Mouse (Mus musculus) ES-E14 (cell line): Measurements from ENCODE around the gene Baiap2l1.

ENCODE experiments used
- CHD2 ChIP-seq: IDR thresholded peaks from 2 replicates; pipeline ENCODE4 v1.6.1; 2014; ENCODE audit warnings: mild to moderate bottlenecking, low read depth, low read length, inconsistent platforms
- HCFC1 ChIP-seq: IDR thresholded peaks from 2 replicates; pipeline ENCODE4 v1.6.1; 2012; ENCODE audit warnings: low read length, inconsistent platforms, borderline replicate concordance; ENCODE audit not compliant: insufficient read depth
- MAFK ChIP-seq: IDR thresholded peaks from 2 replicates; pipeline ENCODE4 v1.6.1; 2014; ENCODE audit warnings: mild to moderate bottlenecking, low read depth, low read length, inconsistent platforms; ENCODE audit not compliant: insufficient read depth
- ZC3H11A ChIP-seq: IDR thresholded peaks from 2 replicates; pipeline ENCODE4 v1.6.1; 2012; ENCODE audit warnings: low read depth, mild to moderate bottlenecking, inconsistent platforms, low read length, borderline replicate concordance
- ZNF384 ChIP-seq: IDR thresholded peaks from 2 replicates; pipeline ENCODE4 v1.6.1; 2012; ENCODE audit warnings: low read depth, low read length, inconsistent platforms

DNA sequence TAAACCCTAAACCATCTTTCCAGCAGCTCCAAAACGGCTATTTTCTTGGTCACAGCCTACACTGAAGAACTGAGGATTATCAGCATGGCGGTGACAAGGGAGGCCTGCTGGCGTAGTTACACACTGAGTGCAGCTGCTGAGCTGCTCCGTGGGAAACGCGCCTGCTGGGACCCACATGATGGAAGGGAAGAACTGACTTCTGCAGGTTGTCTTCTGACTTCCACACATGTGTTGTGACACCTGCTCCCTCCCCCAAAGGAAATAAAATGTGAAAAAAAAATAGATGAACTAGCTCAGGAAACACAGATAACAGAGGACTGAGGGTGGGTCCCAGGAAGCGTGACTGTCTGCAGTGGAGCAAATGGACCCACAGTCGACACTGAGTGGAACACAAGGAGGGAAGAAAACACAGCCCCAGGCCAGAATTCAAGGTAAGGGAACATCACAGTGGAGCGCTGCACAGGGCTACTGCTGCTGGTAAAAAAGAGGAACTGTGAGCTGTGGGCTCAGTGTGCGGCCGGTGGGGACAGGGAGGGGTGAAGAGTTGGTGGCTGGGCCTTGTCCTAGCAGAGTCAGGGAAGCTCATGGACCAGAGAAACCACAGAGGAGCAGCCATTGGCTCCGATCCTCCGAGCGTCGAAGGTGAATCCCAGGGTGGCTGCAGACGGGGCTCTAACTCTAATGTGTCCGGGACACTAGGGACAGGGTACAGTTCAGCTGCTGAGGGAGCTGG lies 80.8 kb downstream of the Baiap2l1 start:
- no peak for TF ChIP-seq CHD2
- no peak for TF ChIP-seq MAFK
- no peak for TF ChIP-seq ZC3H11A
- no peak for TF ChIP-seq HCFC1
- TF ChIP-seq ZNF384 = no peak
